Mouse (Mus musculus): ENCODE measurements around the gene Gm11213.

Gene Gm11213

DNA sequence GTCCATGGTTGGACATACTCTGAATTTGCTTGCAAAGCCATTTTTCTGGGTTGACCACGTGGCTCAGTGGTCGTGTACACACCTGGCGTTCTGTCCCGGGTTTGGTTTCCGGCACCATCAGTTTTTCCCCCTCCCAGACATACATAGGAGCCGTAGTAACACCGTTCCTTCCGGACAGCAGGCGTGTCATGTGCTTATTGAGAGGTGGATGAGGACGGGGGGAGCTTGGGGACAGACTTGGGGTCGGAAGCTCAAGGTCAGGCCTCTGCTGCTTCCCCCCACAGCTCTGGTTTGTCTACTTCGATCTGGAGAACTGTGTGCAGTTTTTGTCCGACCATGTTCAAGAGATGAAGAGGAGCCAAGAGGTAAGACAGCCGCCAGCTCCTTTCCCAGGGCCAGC, 25.4 kb downstream of the Gm11213 start:
- no peak for DNase-seq

GRCm38 (mm10) chr4:63572621-63573020, 32.4 kb downstream of the Gm11213 start:
- DNase-seq: no peak

GRCm38 (mm10) chr4:63570208-63570781, 34.8 kb downstream of the Gm11213 start:
- no peak for DNase-seq

DNA sequence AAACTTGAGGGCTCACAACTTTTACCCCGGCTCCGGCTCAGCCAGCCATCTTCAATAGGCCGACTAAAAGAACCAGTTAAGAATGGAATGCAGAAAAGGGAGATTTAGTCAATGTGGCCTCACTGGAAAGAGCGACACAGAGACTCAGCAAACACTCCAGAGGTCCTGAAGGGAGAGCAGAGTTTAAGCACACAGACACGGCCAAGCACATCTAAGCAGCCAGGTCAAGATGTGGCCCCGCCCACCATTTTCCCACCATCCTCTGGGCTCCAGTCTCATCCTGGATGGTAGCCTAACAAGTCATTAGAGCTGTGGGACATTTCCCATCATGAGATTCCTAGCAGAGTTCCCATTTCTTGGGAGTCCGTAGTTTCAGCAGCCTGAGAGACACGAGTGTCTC, 35.7 kb downstream of the Gm11213 start:
- no peak for DNase-seq

- peak; percentile 88 for DNase-seq
Observed at GRCm38 (mm10) chr4:63567712-63568390, 37.2 kb downstream of the Gm11213 start.

DNA sequence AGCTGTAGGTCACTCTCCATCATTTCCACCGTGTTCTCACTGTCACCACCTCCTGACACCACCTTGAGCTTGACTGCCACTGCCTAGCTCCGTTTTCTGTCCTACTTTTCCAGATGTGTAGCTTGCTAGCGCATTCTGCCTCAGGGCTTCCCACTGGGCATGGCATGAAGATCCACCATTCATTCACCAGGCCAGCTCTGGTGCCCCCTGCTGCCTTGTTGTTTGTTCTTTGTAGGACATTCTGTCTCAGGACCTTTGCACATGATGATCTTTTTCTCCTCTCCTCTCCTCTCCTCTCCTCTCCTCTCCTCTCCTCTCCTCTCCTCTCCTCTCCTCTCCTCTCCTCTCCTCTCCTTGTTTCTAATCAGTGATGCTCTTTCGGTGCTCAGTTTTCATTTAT, 42.3 kb downstream of the Gm11213 start:
- no peak for DNase-seq

- DNase-seq: peak; percentile 93
Observed at GRCm38 (mm10) chr4:63561861-63562675, 43.0 kb downstream of the Gm11213 start.

DNA sequence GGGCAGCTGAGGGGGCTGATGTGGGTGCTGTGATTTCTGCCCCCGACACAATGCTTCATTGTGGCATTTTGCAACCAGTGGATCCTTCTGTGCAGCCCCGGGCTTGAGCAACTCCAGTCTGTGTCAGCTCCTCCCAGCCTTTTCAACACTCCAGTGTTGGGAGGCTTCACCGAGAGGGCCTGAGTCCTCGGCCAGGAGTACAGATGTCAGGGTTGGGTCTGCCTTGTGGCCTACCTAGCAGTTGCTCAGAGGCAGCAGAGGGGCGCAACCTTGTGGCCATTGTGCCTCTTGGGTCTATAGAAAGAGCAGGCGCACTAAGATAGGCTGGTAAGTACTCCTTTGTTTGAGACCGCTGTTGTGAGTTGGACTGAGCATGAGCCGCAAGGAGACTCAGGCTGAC, 45.0 kb downstream of the Gm11213 start:
- DNase-seq: peak; percentile 95

DNA sequence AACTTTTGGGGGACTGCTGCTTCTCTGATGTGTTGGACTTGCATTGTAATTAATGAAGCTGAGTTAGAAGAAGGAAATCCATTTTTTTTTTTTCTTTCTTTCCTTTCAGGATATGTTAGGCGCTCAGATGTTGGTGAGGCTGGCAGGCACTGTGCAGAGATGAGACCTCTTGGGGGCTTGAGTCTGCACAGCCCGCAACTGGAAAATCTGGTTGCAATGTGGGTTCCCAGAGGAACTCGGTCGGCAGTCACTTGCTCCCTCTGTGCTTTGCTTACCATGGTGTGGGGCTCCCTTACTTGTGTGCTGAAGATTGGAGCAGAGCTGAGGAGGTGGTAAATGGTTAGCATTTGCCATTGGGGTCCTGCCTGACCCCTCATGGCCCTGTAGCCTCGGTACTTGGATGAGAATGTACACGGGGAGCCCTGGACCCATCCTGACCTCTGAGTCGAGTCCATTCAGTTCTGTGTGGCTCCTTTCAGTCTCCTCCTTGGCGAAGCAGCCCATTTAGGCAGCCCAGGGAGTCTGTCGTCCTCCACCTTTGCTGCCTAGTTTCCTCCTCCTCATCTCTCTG, 45.8 kb downstream of the Gm11213 start:
- DNase-seq: peak; percentile 93

GRCm38 (mm10) chr4:63558407-63559081, 46.5 kb downstream of the Gm11213 start, which contains the start of gene Tmem268:
Gene Tmem268 (plus strand): TSS chr4:63558781.
- peak; percentile 99 for DNase-seq

DNA sequence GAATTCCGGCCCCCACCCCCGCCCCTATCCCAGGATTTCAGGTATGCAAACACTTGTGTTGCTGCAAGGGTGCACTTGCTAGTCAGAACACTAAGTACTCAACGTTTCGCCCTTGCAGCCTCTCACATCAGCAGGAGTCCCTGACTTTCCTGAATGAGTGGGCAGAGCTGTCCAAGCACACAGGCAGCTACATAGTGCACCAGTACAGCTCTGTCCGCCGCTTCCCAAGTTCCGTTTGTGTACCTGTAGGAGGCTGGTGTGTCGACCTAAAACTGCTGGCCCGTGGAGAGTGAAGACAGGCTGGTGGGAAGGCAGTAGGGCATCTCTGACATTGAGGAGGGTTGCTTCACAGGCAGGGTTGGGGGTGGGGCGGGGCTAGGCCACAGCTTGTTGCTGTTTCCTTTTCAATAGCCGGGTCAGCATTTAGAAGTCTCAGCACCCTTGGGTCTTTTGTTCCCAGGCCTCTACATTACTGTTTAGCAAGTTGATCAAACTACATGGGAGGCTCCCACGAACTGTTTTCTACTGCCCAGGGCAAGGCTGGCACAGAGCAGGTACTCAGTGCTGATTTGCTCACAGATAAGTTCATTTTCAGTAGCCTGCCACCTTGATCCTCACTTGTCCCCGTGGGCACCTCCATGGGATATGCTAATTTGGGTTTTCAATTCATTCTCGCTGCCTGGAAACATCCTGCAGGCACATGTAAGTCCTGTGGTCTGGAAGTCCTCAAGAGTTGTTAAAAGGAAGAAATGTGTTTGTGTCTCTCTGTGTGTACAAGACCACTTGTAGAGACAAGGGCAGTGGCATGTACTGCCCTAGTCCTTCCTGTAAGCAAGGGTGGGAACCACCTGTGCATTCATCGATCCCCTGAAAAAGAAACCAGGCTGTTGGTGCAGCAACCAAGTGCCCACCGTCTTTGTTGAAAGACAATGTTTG, 47.7 kb downstream of the Gm11213 start:
- peak; percentile 92 for DNase-seq

DNA sequence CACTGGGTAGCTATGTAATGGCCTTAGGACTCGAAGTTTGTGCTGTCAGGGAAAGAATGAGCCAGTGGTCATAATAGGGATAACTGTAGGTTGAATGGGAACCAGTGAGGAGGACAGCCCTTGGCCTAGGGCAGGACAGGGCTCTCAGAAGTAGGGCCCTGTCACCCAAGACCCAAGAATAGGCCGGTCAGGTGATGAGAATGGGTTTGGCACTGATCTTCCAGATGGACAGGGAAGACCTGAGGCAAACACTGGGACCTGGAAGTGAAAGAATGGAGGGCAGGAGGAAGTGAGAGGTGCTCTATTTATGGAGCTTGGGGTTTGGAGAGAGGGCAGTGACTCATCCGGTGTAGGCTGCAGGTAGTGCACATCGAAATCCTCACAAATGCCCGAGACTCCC, 48.4 kb downstream of the Gm11213 start:
- no peak for DNase-seq

DNA sequence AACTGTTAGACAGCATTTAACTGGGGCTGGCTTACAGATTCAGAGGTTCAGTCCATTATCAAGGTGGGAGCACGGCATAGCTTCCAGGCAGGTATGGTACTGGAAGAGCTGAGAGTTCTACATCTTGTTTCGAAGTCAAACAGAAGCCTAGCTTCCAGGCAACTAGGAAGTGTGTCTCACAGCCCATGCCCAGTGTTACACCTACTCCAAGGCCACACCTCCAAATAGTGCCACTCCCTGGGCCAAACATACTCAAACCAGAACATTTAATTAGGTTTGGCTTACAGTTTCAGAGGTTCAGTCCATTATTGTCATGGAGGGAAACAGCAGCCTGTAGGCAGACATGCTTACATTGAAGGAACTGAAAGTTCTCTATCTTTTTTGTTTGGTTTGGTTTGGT, 50.0 kb downstream of the Gm11213 start:
- DNase-seq: no peak

- no peak for DNase-seq
Observed at GRCm38 (mm10) chr4:63554616-63555015, 50.4 kb downstream of the Gm11213 start.

- no peak for DNase-seq
Observed at GRCm38 (mm10) chr4:63553789-63554576, 51.1 kb downstream of the Gm11213 start.

- DNase-seq: no peak
Observed at GRCm38 (mm10) chr4:63552865-63553264, 52.2 kb downstream of the Gm11213 start.

- DNase-seq: no peak
Observed at GRCm38 (mm10) chr4:63550908-63551307, 54.2 kb downstream of the Gm11213 start.

DNA sequence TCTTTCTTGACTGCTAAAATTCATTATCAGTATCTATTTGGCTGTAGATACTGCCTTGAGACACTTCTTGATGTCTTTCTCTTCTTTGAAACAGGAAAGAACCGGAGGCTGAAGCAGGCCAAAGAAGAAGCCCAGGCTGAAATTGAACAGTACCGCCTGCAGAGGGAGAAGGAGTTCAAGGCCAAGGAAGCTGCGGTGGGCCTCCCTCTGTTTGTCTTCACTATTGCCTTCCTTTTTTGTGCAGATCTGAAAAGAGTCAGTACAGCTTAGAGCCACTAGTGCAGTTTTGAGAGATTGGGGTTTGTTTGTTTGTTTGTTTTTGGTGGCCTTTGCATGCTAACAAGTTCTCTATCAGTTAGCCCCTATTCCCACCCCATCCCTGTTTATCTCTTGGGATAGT, 56.6 kb downstream of the Gm11213 start:
- no peak for DNase-seq

DNA sequence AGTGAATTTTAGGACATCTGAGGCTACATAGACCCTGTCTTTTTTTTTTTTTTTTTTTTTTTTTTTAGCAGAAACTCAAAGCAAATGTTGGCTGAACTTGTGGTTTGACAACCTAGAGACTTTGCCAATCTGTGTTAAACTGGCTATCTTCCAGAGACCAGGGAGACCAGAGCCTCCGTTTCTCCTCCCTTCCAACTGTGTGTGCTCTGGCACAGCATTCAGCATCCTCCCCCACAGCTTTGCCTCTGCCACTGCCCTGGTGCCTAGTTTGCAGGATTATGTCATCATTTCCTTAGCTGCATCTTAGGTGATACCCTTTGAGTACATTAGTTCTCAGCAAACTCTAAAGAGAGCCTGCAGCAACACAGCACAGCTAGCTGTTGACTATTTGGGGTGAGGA, 57.3 kb downstream of the Gm11213 start:
- DNase-seq: no peak

All from heart, adult 11 months (tissue).